Mouse (Mus musculus) MEL (cell line): Measurements from ENCODE around the gene Dpf3. TPM values are rescaled to one million over a fixed set of nuclear protein-coding genes. Genes with fewer than 3 reads are reported as not detected.

Experiments used
- DNase-seq: peaks from one replicate; pipeline ENCODE4 v3.0.0; 2011; ENCODE audit warnings: low read depth, low spot score
- H3K27ac ChIP-seq: 2 replicates; pipeline ENCODE4 v1.5.1; 2012; ENCODE audit warnings: low read depth, mild to moderate bottlenecking, control low read depth, low read length, moderate library complexity; ENCODE audit not compliant: control insufficient read depth
- H3K27me3 ChIP-seq, 2 experiments: fragments of 150-350 bp in 1 of 2; sonication (generic) in 1 of 2; 2 replicates each; pipeline ENCODE4 v1.6.1; 2012; ENCODE audit warnings: low read length in 2 of 2, mild to moderate bottlenecking in 2 of 2, improper control_type of control experiment in 1 of 2, moderate library complexity in 1 of 2; ENCODE audit not compliant: insufficient read depth in 2 of 2, control insufficient read depth in 1 of 2
- H3K36me3 ChIP-seq, 2 experiments: 2 replicates each; pipeline ENCODE4 v1.6.1; 2012 to 2014; ENCODE audit warnings: low read length in 2 of 2, improper control_type of control experiment in 1 of 2, inconsistent platforms in 1 of 2, mild to moderate bottlenecking in 1 of 2; ENCODE audit not compliant: insufficient read depth in 2 of 2, control insufficient read depth in 1 of 2
- H3K4me1 ChIP-seq, 2 experiments: fragments of 150-350 bp in 1 of 2; sonication (generic) in 1 of 2; 2 replicates each; pipeline ENCODE4 v1.6.1; 2012; ENCODE audit warnings: low read length in 2 of 2, improper control_type of control experiment in 1 of 2, mild to moderate bottlenecking in 1 of 2; ENCODE audit not compliant: insufficient read depth in 2 of 2, control insufficient read depth in 1 of 2
- H3K4me3 ChIP-seq, 2 experiments: fragments of 150-350 bp in 1 of 2; sonication (generic) in 1 of 2; 2 replicates each; pipeline ENCODE4 v1.5.1; 2012; ENCODE audit warnings: low read depth in 2 of 2, low read length in 2 of 2, mild to moderate bottlenecking in 2 of 2, moderate library complexity in 2 of 2, control low read depth in 1 of 2, improper control_type of control experiment in 1 of 2; ENCODE audit not compliant: control insufficient read depth in 1 of 2, insufficient read depth in 1 of 2
- H3K79me2 ChIP-seq: 2 replicates; pipeline ENCODE4 v1.6.1; 2012; ENCODE audit warnings: mild to moderate bottlenecking, low read length, moderate library complexity; ENCODE audit not compliant: control insufficient read depth, poor library complexity, insufficient read depth
- H3K9ac ChIP-seq: 2 replicates; pipeline ENCODE4 v1.6.1; 2012; ENCODE audit warnings: low read depth, mild to moderate bottlenecking, control low read depth, low read length, moderate library complexity; ENCODE audit not compliant: control insufficient read depth, poor library complexity, severe bottlenecking
- H3K9me3 ChIP-seq: fragments of 150-350 bp; sonication (generic); replicated peaks from 2 replicates; pipeline ENCODE4 v1.6.1; 2012; ENCODE audit warnings: mild to moderate bottlenecking, low read length, improper control_type of control experiment, moderate library complexity; ENCODE audit not compliant: insufficient read depth
- CHD1 ChIP-seq: IDR thresholded peaks from 2 replicates; pipeline ENCODE4 v1.6.1; 2012; ENCODE audit warnings: low read depth, mild to moderate bottlenecking, inconsistent platforms, low read length, improper control_type of control experiment
- E2F4 ChIP-seq: IDR thresholded peaks from 2 replicates; pipeline ENCODE4 v1.6.1; 2011; ENCODE audit warnings: low read depth, low read length, improper control_type of control experiment, borderline replicate concordance
- EP300 ChIP-seq, 2 experiments: IDR thresholded peaks; 2 replicates each; pipeline ENCODE4 v1.6.1; 2011; ENCODE audit warnings: improper control_type of control experiment in 2 of 2, low read length in 2 of 2, low read depth in 1 of 2, mild to moderate bottlenecking in 1 of 2
- GABPA ChIP-seq: IDR thresholded peaks from 2 replicates; pipeline ENCODE4 v1.6.1; 2012; ENCODE audit warnings: low read depth, mild to moderate bottlenecking, inconsistent platforms, low read length, improper control_type of control experiment, moderate library complexity
- GATA1 ChIP-seq: IDR thresholded peaks from 2 replicates; pipeline ENCODE4 v1.6.1; 2011; ENCODE audit warnings: low read depth, low read length, improper control_type of control experiment
- HCFC1 ChIP-seq: IDR thresholded peaks from 2 replicates; pipeline ENCODE4 v1.6.1; 2012; ENCODE audit warnings: low read depth, mild to moderate bottlenecking, inconsistent platforms, low read length, improper control_type of control experiment, moderate library complexity
- KAT2A ChIP-seq: conservative IDR thresholded peaks from 2 replicates; pipeline ENCODE4 v1.6.1; 2012; ENCODE audit warnings: low read depth, low read length, improper control_type of control experiment, inconsistent platforms
- MAFK ChIP-seq: IDR thresholded peaks from 2 replicates; pipeline ENCODE4 v1.6.1; 2011; ENCODE audit warnings: low read depth, mild to moderate bottlenecking, low read length, improper control_type of control experiment, borderline replicate concordance
- MAX ChIP-seq: IDR thresholded peaks from 2 replicates; pipeline ENCODE4 v1.6.1; 2011; ENCODE audit warnings: low read length, improper control_type of control experiment
- MAZ ChIP-seq: IDR thresholded peaks from 2 replicates; pipeline ENCODE4 v1.6.1; 2012; ENCODE audit warnings: low read depth, mild to moderate bottlenecking, inconsistent platforms, low read length, improper control_type of control experiment
- MEF2A ChIP-seq: IDR thresholded peaks from 2 replicates; pipeline ENCODE4 v1.6.1; 2014; ENCODE audit warnings: low read depth, mild to moderate bottlenecking, inconsistent platforms, low read length, improper control_type of control experiment; ENCODE audit not compliant: poor library complexity, insufficient replicate concordance, severe bottlenecking; ENCODE audit errors: extremely low read depth
- NRF1 ChIP-seq: IDR thresholded peaks from 2 replicates; pipeline ENCODE4 v1.6.1; 2014; ENCODE audit warnings: low read depth, mild to moderate bottlenecking, inconsistent platforms, low read length, improper control_type of control experiment, moderate library complexity; ENCODE audit not compliant: poor library complexity, insufficient read depth, severe bottlenecking
- POLR2AphosphoS5 ChIP-seq: IDR thresholded peaks from 2 replicates; pipeline ENCODE4 v1.6.1; 2012; ENCODE audit warnings: low read depth, borderline replicate concordance, mild to moderate bottlenecking, inconsistent platforms, low read length, moderate library complexity, mixed read lengths
- RCOR1 ChIP-seq: IDR thresholded peaks from 2 replicates; pipeline ENCODE4 v1.6.1; 2012; ENCODE audit warnings: low read depth, mild to moderate bottlenecking, inconsistent platforms, low read length, improper control_type of control experiment
- TBP ChIP-seq: IDR thresholded peaks from 2 replicates; pipeline ENCODE4 v1.8.0; 2011; ENCODE audit warnings: low read depth, low read length, improper control_type of control experiment
- TCF12 ChIP-seq: IDR thresholded peaks from 2 replicates; pipeline ENCODE4 v1.6.1; 2014; ENCODE audit warnings: low read depth, mild to moderate bottlenecking, inconsistent platforms, low read length, improper control_type of control experiment, moderate library complexity
- UBTF ChIP-seq: IDR thresholded peaks from 2 replicates; pipeline ENCODE4 v1.6.1; 2012; ENCODE audit warnings: low read depth, mild to moderate bottlenecking, inconsistent platforms, low read length, improper control_type of control experiment, moderate library complexity, borderline replicate concordance; ENCODE audit not compliant: insufficient read depth
- USF1 ChIP-seq: IDR thresholded peaks from 2 replicates; pipeline ENCODE4 v1.6.1; 2014; ENCODE audit warnings: low read depth, mild to moderate bottlenecking, inconsistent platforms, low read length, improper control_type of control experiment, moderate library complexity
- USF2 ChIP-seq, 2 experiments: IDR thresholded peaks; 2 replicates each; pipeline ENCODE4 v1.6.1; 2011 to 2012; ENCODE audit warnings: improper control_type of control experiment in 2 of 2, low read length in 2 of 2, borderline replicate concordance in 1 of 2, inconsistent platforms in 1 of 2, low read depth in 1 of 2, mild to moderate bottlenecking in 1 of 2; ENCODE audit not compliant: insufficient read depth in 1 of 2
- ZKSCAN1 ChIP-seq: IDR thresholded peaks from 2 replicates; pipeline ENCODE4 v1.6.1; 2012; ENCODE audit warnings: low read depth, mild to moderate bottlenecking, inconsistent platforms, low read length, improper control_type of control experiment, moderate library complexity
- ZNF384 ChIP-seq: IDR thresholded peaks from 2 replicates; pipeline ENCODE4 v1.6.1; 2012; ENCODE audit warnings: low read depth, mild to moderate bottlenecking, inconsistent platforms, low read length, improper control_type of control experiment
- polyA plus RNA-seq, 2 experiments: library from polyadenylated mRNA; stranded (reverse) in 1 of 2; unstranded in 1 of 2; fragments of >175 nt in 1 of 2; fragments of >200 nt in 1 of 2; gene quantifications; 2 replicates each; pipeline versions ENCODE4 v1.2.1 to v1.2.4; 2012; ENCODE audit warnings: low replicate concordance in 2 of 2, low read depth in 1 of 2; ENCODE audit not compliant: insufficient read length in 2 of 2, insufficient read depth in 1 of 2, missing spikeins in 1 of 2
- total RNA-seq: library from RNA; depleted of rRNA; stranded (reverse); fragments of 300-350 nt; gene quantifications from 2 replicates; pipeline ENCODE4 v1.2.3, GENCODE M21; 2012

Gene Dpf3
- total and polyA plus RNA-seq, 3 experiments, result 4.2 to 6.8 TPM; not detected in 1

DNA sequence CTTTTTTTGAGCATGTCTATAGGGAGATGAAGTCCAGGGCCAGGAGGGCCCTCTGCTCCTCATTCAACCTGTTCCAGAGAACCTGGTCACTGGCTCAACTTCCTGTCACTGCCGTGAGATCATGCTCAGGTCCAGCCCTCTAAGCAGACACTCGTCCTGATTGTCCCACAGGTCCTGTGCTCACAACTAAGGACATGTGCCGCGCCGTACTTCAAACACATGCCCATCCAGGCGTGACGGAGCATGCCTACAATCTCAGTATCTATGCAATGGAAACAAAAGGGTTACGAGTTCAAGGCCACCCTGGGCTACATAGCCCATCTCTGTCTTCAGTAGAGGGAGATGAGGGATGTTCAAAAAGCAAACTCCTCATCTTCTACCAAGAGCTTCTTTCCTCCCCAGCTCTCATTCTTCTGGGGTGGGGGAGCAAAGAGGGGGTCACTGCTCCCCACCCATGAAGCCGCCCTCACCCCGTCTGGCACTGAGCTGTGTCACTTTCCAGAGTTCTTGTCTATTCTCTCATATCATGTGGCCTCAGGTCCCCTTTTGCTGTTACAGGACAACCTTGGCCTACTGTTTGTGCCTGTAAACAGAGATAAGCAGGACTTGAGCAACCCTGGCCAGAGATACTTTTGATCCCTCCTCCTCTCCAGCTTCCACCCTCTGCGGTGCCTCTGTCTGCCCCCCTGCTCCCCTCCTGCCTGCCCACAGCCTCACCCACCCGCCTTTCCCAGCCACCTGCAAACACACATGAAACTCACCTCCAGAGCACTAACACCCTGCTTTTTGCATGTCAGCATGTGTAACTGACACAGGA is 112.3 kb downstream of the Dpf3 start (continued):
- TF ChIP-seq NRF1, result no peak
- TF ChIP-seq KAT2A, result no peak
- no peak for TF ChIP-seq GABPA
- TF ChIP-seq, all 39 proteins: peak for 19

- H3K36me3 ChIP-seq, result peaks cover 0 to 17% of the 10 kb centered on the region in 2 experiments; a peak in 2 of 4 replicates
- H3K4me1 ChIP-seq, result peaks cover 9 to 21% of the 10 kb centered on the region in 2 experiments
- H3K4me3 ChIP-seq, result no peak overlapping the region
- H3K9me3 ChIP-seq, result no peaks in the 10 kb centered on the region
- DNase-seq, result no peak
- no peaks in the 10 kb centered on the region for H3K27me3 ChIP-seq
- TF ChIP-seq UBTF (no peak), GATA1 (no peak), EP300 (IDR thresholded peaks at IDR 0.05; ENCODE audit: low read depth in 1 of 2, low read length in 2 of 2) (no peak), CHD1 (no peak), USF1 (no peak), USF2 (IDR thresholded peaks at IDR 0.05; ENCODE audit: borderline replicate concordance in 1 of 2, insufficient read depth in 1 of 2, low read depth in 1 of 2, low read length in 2 of 2) (no peak), TBP (no peak), MEF2A (no peak), TCF12 (no peak)
- no peak overlapping the region for H3K9ac ChIP-seq
- no peak overlapping the region for H3K27ac ChIP-seq
- no peaks in the 10 kb centered on the region for H3K79me2 ChIP-seq
Measured at GRCm38 (mm10) chr12:83373081-83373480, 114.4 kb downstream of the Dpf3 start.

- no peaks in the 10 kb centered on the region for H3K79me2 ChIP-seq
- H3K36me3 ChIP-seq, result peaks cover 0 to 17% of the 10 kb centered on the region in 2 experiments; a peak in 2 of 4 replicates
- no peak overlapping the region for H3K4me3 ChIP-seq
- no peaks in the 10 kb centered on the region for H3K27me3 ChIP-seq
- DNase-seq, result peak; percentile 35
- TF ChIP-seq RCOR1 (no peak), HCFC1 (no peak), POLR2AphosphoS5 (no peak), MAZ (no peak), E2F4 (no peak), MAFK (no peak), ZNF384 (no peak), TBP (no peak), MEF2A (no peak), ZKSCAN1 (no peak), MAX (no peak)
- H3K4me1 ChIP-seq, result peaks cover 9 to 21% of the 10 kb centered on the region in 2 experiments
- no peak overlapping the region for H3K9ac ChIP-seq
- no peaks in the 10 kb centered on the region for H3K9me3 ChIP-seq
- no peak overlapping the region for H3K27ac ChIP-seq
Measured at GRCm38 (mm10) chr12:83372290-83372689, 115.2 kb downstream of the Dpf3 start.
